Mouse (Mus musculus) gastrocnemius, postnatal 36 days (tissue): ENCODE results near the gene Stard3. TPM values are rescaled to one million over a fixed set of nuclear protein-coding genes. Genes with fewer than 3 reads are reported as not detected.

ENCODE experiments used
- DNase-seq, 2 experiments: peaks; one replicate each; pipeline ENCODE4 v3.0.0; 2022
- intact Hi-C: fragments of 180-260 bp; cut with DNase I; formaldehyde crosslinking; loops from one replicate; pipeline ENCODE4 v1.15.1; 2025
- long read RNA-seq, 2 experiments: library from polyadenylated mRNA; stranded (forward); transcript quantifications; one replicate each; pipeline ENCODE4 v2.0.0; 2021
- total RNA-seq, 2 experiments: library from RNA; stranded (reverse); gene quantifications; 2 replicates each; pipeline ENCODE4 v1.2.3; 2021

Gene Stard3
- 10 to 100 TPM; 10.3 to 14.7 TPM for total RNA-seq
- long read RNA-seq, experiment 1, transcript Stard3-201 (15 exons, 2,070 nt) = major isoform, 15 of 26 reads
- long read RNA-seq, experiment 1, partial matches to known transcripts = 8 of 26 reads
- long read RNA-seq, experiment 1, other reads (novel, unspliced or antisense) = 3 of 26 reads
- long read RNA-seq, experiment 2, transcript Stard3-201 (15 exons, 2,070 nt) = major isoform, 9 of 23 reads
- long read RNA-seq, experiment 2, partial matches to known transcripts = 12 of 23 reads
- long read RNA-seq, experiment 2, other reads (novel, unspliced or antisense) = 2 of 23 reads

- DNase-seq = peak; percentile 83 to 89
- intact Hi-C loops = loop anchor here (5.0 kb wide), 1 partner anchor 49 kb away; no protein-coding TSS in a partner anchor
These were observed at the start of gene Stard3 for GRCm38 (mm10) chr11:98358161-98359083. Gene Stard3 (plus strand): TSS chr11:98358368.

GRCm38 (mm10) chr11:98313790-98314323, 44.3 kb upstream of the Stard3 start:
- intact Hi-C loops = no loop called here

GRCm38 (mm10) chr11:98317479-98317878, 40.7 kb upstream of the Stard3 start:
- intact Hi-C loops = no loop called here
- DNase-seq = no peak

More at GRCm38 (mm10) chr11:98313790-98314323, 44.3 kb upstream of the Stard3 start:
- peak in 1 of 2 experiments; percentile 52 for DNase-seq

- no peak for DNase-seq
- intact Hi-C loops = no loop called here
These were observed 39.6 kb upstream of the Stard3 start for GRCm38 (mm10) chr11:98318421-98319116.

GRCm38 (mm10) chr11:98319120-98319519, 39.0 kb upstream of the Stard3 start:
- no peak for DNase-seq
- intact Hi-C loops = no loop called here

- no peak for DNase-seq
- intact Hi-C loops = no loop called here
These were observed 38.6 kb upstream of the Stard3 start for GRCm38 (mm10) chr11:98319544-98319943.

- DNase-seq = no peak
- intact Hi-C loops = no loop called here
These were observed 38.2 kb upstream of the Stard3 start for GRCm38 (mm10) chr11:98319944-98320343.

GRCm38 (mm10) chr11:98320381-98320780, 37.8 kb upstream of the Stard3 start:
- no peak for DNase-seq
- intact Hi-C loops = no loop called here

- intact Hi-C loops = no loop called here
- DNase-seq = no peak
These were observed 37.1 kb upstream of the Stard3 start for GRCm38 (mm10) chr11:98320806-98321676.

- intact Hi-C loops = no loop called here
- DNase-seq = no peak
These were observed 36.5 kb upstream of the Stard3 start for GRCm38 (mm10) chr11:98321677-98322003.

GRCm38 (mm10) chr11:98322159-98322558, 36.0 kb upstream of the Stard3 start:
- DNase-seq = no peak
- intact Hi-C loops = no loop called here

GRCm38 (mm10) chr11:98323136-98323866, 34.9 kb upstream of the Stard3 start:
- no peak for DNase-seq
- intact Hi-C loops = no loop called here

- intact Hi-C loops = no loop called here
- DNase-seq = no peak
These were observed 34.2 kb upstream of the Stard3 start for GRCm38 (mm10) chr11:98323933-98324332.

GRCm38 (mm10) chr11:98325191-98325820, 32.9 kb upstream of the Stard3 start:
- intact Hi-C loops = no loop called here
- no peak for DNase-seq

GRCm38 (mm10) chr11:98325821-98326218, 32.3 kb upstream of the Stard3 start:
- intact Hi-C loops = no loop called here
- no peak for DNase-seq

- intact Hi-C loops = no loop called here
- no peak for DNase-seq
These were observed 31.4 kb upstream of the Stard3 start for GRCm38 (mm10) chr11:98326741-98327135.

- no peak for DNase-seq
- intact Hi-C loops = no loop called here
These were observed 30.8 kb upstream of the Stard3 start for GRCm38 (mm10) chr11:98327136-98328030.

- DNase-seq = no peak
- intact Hi-C loops = no loop called here
These were observed 30.2 kb upstream of the Stard3 start for GRCm38 (mm10) chr11:98328031-98328370.
